Mouse (Mus musculus): ENCODE data around the gene Nptn.

DNA sequence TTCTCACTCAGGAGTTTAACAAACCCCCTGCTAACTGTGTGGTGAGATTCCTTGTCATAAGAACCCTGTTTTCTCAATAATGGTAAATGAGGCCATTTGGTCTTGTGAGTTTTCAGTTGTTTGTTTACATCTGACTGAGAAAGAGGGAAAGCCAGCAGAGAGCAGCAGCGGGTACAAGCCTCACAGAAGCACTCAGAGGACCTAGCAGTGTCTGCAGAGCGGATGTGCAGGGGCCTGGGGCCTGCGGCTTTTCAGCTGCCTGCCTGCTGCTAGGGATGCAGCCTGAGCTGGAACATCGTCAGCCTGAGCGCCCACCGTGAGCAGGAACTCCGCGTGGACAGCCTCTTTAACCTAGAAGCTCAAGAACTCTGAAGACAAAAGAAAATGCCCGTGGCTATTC, 84.2 kb downstream of the Nptn start:
- TF ChIP-seq USF1 (IDR thresholded peaks at IDR 0.05; ENCODE audit: low read depth): no peak
- no peak for TF ChIP-seq TCF12 (IDR thresholded peaks at IDR 0.05; ENCODE audit: insufficient read depth, poor library complexity, severe bottlenecking)
- no peak for TF ChIP-seq POLR2A (IDR thresholded peaks at IDR 0.05; ENCODE audit: insufficient read length, low read depth)
- no peak for TF ChIP-seq MAX (IDR thresholded peaks at IDR 0.05; ENCODE audit: low read depth)
- no peak for TF ChIP-seq E2F4 (IDR thresholded peaks at IDR 0.05; ENCODE audit: insufficient read depth)
- TF ChIP-seq MYOG (IDR thresholded peaks at IDR 0.05; ENCODE audit: control insufficient read depth in 1 of 3, insufficient read depth in 1 of 3, insufficient read length in 2 of 3, low read depth in 2 of 3): no peak
- TF ChIP-seq TCF3 (IDR thresholded peaks at IDR 0.05; ENCODE audit: insufficient read length, low read depth): no peak
- no peak for TF ChIP-seq POLR2AphosphoS2 (IDR thresholded peaks at IDR 0.05; ENCODE audit: insufficient read length, low read depth)

All from myocyte (in vitro differentiated cells).